Mouse (Mus musculus): ENCODE results near the gene Gm10053. TPM values are rescaled to one million over a fixed set of nuclear protein-coding genes. Genes with fewer than 3 reads are reported as not detected.
"Not testable (repeated sequence)": the region's sequence is repeated elsewhere in the genome, so short reads cannot be mapped to it uniquely, and the experiment has no call there.

Gene Gm10053
- 1,000 to 10,000 TPM in 1 of 2 experiments, 100 to 1,000 TPM in 1; 979 to 1,022 TPM for total RNA-seq (2021)

- DNase-seq; intact Hi-C loops (cut with DNase I): not testable (repeated sequence)
These were observed at the start of gene Gm10053 for GRCm38 (mm10) chr19:24875129-24875870. Gene Gm10053 (plus strand): TSS chr19:24875686.

GRCm38 (mm10) chr19:24842080-24842479 lies 33.4 kb upstream of the Gm10053 start:
- intact Hi-C loops (cut with DNase I) = no loop called here
- DNase-seq = no peak

- intact Hi-C loops (cut with DNase I) = no loop called here
- no peak for DNase-seq
These were observed 30.4 kb upstream of the Gm10053 start for GRCm38 (mm10) chr19:24845007-24845546.

GRCm38 (mm10) chr19:24848345-24848744 lies 27.1 kb upstream of the Gm10053 start:
- no peak for DNase-seq
- intact Hi-C loops (cut with DNase I) = no loop called here

- peak in 1 of 2 experiments; percentile 15 for DNase-seq
- intact Hi-C loops (cut with DNase I) = no loop called here
These were observed 26.6 kb upstream of the Gm10053 start for GRCm38 (mm10) chr19:24848844-24849243.

GRCm38 (mm10) chr19:24851456-24852315 lies 23.8 kb upstream of the Gm10053 start:
- intact Hi-C loops (cut with DNase I) = no loop called here
- peak; percentile 63 to 74 for DNase-seq

- no peak for DNase-seq
- intact Hi-C loops (cut with DNase I) = no loop called here
These were observed 14.2 kb upstream of the Gm10053 start for GRCm38 (mm10) chr19:24861276-24861611.

GRCm38 (mm10) chr19:24861612-24862451 lies 13.7 kb upstream of the Gm10053 start, which contains the start of gene Pgm5:
Gene Pgm5 (minus strand): TSS chr19:24861855.
- peak; percentile 73 to 79 for DNase-seq
- intact Hi-C loops (cut with DNase I) = no loop called here

- DNase-seq = no peak
- intact Hi-C loops (cut with DNase I) = no loop called here
These were observed 10.1 kb upstream of the Gm10053 start for GRCm38 (mm10) chr19:24865436-24865835.

GRCm38 (mm10) chr19:24871037-24871635 lies 4.3 kb upstream of the Gm10053 start:
- intact Hi-C loops (cut with DNase I) = loop anchor here (1.0 to 5.0 kb wide), 4 partner anchors 166 to 584 kb away; no protein-coding TSS in a partner anchor
- DNase-seq = peak; percentile 74 to 87

- DNase-seq = peak; percentile 48 to 61
- intact Hi-C loops (cut with DNase I) = loop anchor here (5.0 kb wide), 2 partner anchors 572 to 587 kb away; no protein-coding TSS in a partner anchor
These were observed 1.6 kb upstream of the Gm10053 start for GRCm38 (mm10) chr19:24873873-24874272.

- intact Hi-C loops (cut with DNase I) = no loop called here
These were observed 5.8 kb downstream of the Gm10053 start for GRCm38 (mm10) chr19:24881237-24881636.

GRCm38 (mm10) chr19:24885504-24885903 lies 10.0 kb downstream of the Gm10053 start:
- intact Hi-C loops (cut with DNase I) = loop anchor here (1.0 to 5.0 kb wide), 2 partner anchors 264 to 583 kb away; no protein-coding TSS in a partner anchor
- DNase-seq = peak; percentile 62 to 81

More at GRCm38 (mm10) chr19:24881237-24881636, 5.8 kb downstream of the Gm10053 start:
- DNase-seq = no peak

- intact Hi-C loops (cut with DNase I) = loop anchor here (5.0 kb wide), 1 partner anchor 585 kb away; no protein-coding TSS in a partner anchor
- no peak for DNase-seq
These were observed 11.4 kb downstream of the Gm10053 start for GRCm38 (mm10) chr19:24886888-24887287.

- intact Hi-C loops (cut with DNase I) = no loop called here
- DNase-seq = no peak
These were observed 21.1 kb downstream of the Gm10053 start for GRCm38 (mm10) chr19:24896536-24896935.

GRCm38 (mm10) chr19:24897006-24897895 lies 21.8 kb downstream of the Gm10053 start:
- intact Hi-C loops (cut with DNase I) = no loop called here
- DNase-seq = peak in 1 of 2 experiments; percentile 16

GRCm38 (mm10) chr19:24897896-24898736 lies 22.6 kb downstream of the Gm10053 start:
- DNase-seq = peak; percentile 26 to 28
- intact Hi-C loops (cut with DNase I) = no loop called here

Data from heart, postnatal 10 days (tissue).